Mouse (Mus musculus) spleen, adult 2 months (tissue): ENCODE results near the gene Fstl5.

Source experiments
- CTCF ChIP-seq: fragments of 200-500 bp; IDR thresholded peaks from 2 replicates; pipeline ENCODE4 v1.5.1; 2011; ENCODE audit warnings: mild to moderate bottlenecking, inconsistent platforms; ENCODE audit not compliant: insufficient read depth, insufficient read length, insufficient replicate concordance; ENCODE audit errors: extremely low read depth
- POLR2A ChIP-seq: fragments of 200-500 bp; IDR thresholded peaks from 2 replicates; pipeline ENCODE4 v1.6.1; 2011; ENCODE audit warnings: low read depth, low read length, inconsistent platforms

- TF ChIP-seq POLR2A, result no peak
- no peak for TF ChIP-seq CTCF
Observed at GRCm38 (mm10) chr3:76316991-76317390, 242.9 kb downstream of the Fstl5 start.
